Mouse (Mus musculus) urinary bladder, adult 2 months (tissue): ENCODE measurements around the gene Kif1b. TPM values are rescaled to one million over a fixed set of nuclear protein-coding genes. Genes with fewer than 3 reads are reported as not detected.

Experiments
- DNase-seq: peaks from one replicate; pipeline ENCODE4 v3.0.0; 2022; ENCODE audit warnings: low spot score
- polyA plus RNA-seq: library from polyadenylated mRNA; depleted of rRNA; stranded (reverse); fragments of >200 nt; gene quantifications from 2 replicates; pipeline ENCODE4 v1.2.3, GENCODE M21; 2012; rRNA removed

Gene Kif1b
- 39.7 and 42.1 TPM in 2 replicates for polyA plus RNA-seq

- peak; percentile 100 for DNase-seq
These were observed at the start of gene Kif1b for GRCm38 (mm10) chr4:149307596-149308490. Gene Kif1b (minus strand): TSS chr4:149307693.

GRCm38 (mm10) chr4:149354671-149355070 is 47.2 kb upstream of the Kif1b start:
- no peak for DNase-seq

DNA sequence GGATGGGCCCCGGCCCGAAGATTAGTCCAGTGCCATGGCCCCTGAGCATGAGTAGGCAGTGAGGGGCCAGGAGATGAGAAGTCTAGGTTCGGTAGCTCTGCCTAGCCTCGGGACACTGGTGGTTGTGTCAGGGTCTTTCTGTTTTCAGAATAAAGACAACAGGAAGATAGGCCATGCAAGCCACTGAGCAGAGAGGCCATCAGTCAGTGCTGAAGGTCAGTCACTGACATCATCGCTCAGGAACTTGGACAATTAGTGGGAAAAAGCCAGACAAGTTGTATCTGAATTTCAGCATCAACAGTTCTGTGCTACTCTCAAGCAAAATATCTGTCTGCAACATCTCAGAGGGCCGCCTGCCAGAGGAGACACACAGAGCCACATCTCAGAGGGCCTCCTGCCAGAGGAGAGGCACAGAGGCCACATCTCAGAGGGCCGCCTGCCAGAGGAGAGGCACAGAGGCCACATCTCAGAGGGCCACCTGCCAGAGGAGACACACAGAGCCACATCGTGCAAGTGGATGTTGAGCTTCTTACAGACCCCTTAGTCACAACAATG is 44.2 kb upstream of the Kif1b start:
- no peak for DNase-seq

DNA sequence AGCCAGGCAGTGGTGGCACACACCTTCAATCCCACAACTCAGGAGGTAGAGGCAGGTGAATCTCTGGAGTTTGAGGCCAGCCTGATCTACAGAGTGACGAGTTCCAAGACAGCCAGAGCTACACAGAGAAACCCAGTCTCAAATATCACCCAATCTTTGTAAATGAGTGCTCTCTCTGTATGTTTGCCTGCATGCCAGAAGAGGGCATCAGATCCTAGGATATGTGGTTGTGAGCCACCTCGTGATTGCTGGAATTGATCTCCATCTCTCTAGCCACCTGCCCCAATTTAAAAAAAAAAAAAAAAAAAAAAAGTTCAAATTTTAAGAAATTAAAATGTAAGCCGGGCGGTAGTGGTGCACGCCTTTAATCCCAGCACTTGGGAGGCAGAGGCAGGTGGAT is 41.5 kb upstream of the Kif1b start:
- DNase-seq = no peak

- no peak for DNase-seq
These were observed 38.4 kb upstream of the Kif1b start for GRCm38 (mm10) chr4:149345873-149346272.

GRCm38 (mm10) chr4:149344311-149344710 is 36.8 kb upstream of the Kif1b start:
- no peak for DNase-seq

GRCm38 (mm10) chr4:149340680-149341079 is 33.2 kb upstream of the Kif1b start:
- no peak for DNase-seq

- DNase-seq = no peak
These were observed 32.1 kb upstream of the Kif1b start for GRCm38 (mm10) chr4:149339426-149340214.

DNA sequence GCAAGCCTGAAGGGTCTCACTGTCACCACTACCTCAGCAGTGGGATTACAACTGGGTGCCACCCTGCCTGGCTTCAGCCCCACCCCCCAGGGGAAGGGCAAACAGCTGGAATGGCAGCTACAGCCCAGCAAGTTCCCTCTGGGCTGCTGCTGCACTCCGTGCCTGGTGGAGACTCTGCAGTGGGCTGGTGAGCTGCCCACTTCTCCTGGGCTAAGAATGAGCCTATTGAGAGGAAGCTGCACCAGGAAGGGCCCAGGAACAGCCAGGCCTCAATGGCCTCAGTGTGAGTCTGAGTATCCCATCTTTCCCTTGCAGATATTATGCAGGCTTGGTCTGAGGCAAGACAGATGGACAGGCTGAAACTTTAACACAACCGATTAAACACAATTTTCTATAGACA is 30.6 kb upstream of the Kif1b start:
- no peak for DNase-seq

DNA sequence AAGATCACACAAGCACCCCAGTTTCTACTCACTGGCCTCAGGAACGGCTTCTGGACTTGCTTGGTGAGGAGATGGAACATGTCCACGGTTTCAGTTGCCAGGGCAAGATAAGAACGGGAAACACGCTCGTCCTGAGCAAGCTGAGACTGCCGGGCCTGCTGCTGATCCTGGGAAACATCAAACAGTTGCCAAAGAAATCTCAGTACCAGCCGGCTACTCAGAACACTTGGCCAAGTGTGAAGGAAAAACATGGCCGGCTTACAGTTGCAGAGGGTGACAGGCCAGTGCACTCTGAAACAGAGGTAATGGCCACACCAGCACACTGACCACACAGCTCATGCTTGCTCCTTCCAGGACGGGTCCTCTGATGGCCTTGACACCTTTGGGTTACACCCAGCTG is 29.9 kb upstream of the Kif1b start:
- DNase-seq = no peak

DNA sequence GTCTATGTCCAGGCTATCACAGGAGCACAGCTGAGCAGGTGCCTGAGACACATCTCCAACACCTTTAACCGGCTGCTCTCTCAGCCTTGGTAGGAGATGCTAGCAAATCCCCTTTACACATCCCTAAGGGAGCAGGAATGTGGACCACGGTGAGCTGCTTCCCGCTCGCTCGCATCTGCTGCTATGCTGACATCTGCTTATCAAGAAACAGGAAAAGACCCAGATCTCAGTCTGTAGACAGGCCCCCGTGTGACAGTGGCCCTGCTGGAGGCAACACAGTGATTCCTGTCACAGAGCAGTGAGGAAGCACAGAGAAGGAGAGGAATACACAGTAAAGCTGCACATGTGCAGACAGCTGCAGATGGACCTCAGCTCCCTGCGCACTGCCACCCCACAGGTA is 28.8 kb upstream of the Kif1b start:
- DNase-seq = no peak

DNA sequence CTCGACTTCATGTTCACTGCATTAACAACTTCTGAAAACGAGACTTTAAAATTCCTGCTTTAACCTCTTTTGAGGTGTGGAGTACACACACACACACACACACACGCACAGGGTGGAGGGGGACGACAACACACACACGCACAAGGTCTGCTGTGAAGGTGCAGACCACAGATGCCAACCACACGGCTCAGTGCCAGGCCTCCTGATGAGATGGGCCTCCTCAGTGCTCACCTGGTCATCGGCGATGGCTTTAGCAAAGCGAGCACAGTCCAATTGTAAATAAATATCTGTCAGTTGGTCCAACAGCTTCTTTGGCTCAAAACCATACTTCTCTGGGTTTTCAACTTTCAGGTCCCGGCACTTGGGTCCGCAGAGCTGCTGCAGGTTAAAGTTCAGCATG is 27.4 kb upstream of the Kif1b start:
- DNase-seq = no peak

DNA sequence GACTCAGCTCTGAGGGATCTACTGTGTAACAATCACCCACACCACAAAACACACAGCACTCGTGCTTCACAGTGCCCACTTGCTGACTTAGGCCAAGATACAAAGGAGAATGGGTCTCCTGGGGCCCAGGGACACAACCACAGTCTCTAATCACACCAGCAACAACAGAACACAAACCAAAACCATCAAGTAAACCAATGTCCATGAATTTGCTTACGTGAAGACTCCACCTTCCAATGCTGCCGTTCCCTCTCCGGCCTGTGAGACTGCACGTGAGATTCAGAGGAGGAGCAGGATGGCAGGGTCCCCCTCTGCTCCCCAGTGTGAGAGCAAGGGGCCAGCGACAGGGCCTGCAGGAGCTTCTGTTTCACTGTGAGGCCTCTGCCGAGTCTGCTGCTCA is 25.2 kb upstream of the Kif1b start:
- DNase-seq = no peak

DNA sequence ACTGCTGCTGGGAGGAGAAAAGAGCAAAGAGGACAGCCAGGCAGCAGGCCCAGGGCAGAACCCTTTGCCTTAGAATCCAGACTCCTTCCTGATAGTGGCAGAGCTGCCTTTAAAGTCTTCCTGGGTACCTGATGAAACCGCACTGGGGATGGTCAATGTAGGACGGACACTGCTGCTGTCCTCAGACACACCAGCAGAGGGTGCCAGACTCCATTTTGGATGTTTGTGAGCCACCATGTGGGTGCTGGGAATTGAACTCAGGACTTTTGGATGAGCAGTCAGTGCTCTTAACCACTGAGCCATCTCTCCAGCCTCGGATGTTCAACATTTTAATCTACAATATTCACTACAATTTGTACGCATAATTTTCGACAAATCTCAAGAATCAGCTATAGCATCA is 23.0 kb upstream of the Kif1b start:
- no peak for DNase-seq

DNA sequence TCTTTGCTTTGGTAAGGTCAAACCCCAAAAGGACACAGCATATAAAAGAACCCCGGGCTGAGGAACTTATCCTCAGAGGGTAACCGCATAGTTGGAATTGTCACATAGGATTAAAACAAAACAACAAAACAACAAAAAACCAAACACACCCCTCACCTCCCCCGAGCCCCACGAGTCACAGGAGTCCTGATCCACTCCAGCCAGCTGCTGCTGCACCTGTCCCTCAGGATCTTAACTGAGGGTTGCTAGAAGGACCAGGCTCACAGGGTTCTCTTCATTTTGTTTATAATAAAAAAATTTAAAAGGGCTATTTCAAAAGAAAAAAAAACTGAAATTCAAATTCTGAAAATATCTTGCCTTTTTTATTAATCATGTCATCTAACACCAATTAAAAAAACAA is 21.2 kb upstream of the Kif1b start:
- DNase-seq = no peak

- no peak for DNase-seq
These were observed 19.8 kb upstream of the Kif1b start for GRCm38 (mm10) chr4:149327281-149327680.

GRCm38 (mm10) chr4:149325411-149326162 is 18.1 kb upstream of the Kif1b start:
- no peak for DNase-seq

GRCm38 (mm10) chr4:149323730-149324129 is 16.2 kb upstream of the Kif1b start:
- DNase-seq = no peak

DNA sequence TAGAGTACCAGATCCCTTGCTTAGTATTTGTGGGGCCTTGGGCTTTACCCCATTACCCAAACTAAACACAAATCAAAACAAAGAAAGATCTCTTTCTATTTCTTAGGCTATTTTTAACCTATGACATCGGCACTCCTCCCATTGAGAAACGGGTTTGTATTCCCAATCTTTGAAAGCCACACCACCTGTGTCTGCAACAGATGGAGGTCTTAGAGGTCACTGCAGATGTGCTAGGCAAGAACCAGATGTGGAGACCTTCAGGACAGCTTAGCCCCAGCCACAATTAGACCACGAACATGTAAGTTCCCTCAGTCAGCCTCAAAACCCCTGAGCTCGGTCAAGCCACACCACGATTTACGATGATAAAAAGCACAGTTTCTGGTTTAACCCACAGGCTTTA is 15.2 kb upstream of the Kif1b start:
- no peak for DNase-seq

- no peak for DNase-seq
These were observed 14.8 kb upstream of the Kif1b start for GRCm38 (mm10) chr4:149322286-149322685.

DNA sequence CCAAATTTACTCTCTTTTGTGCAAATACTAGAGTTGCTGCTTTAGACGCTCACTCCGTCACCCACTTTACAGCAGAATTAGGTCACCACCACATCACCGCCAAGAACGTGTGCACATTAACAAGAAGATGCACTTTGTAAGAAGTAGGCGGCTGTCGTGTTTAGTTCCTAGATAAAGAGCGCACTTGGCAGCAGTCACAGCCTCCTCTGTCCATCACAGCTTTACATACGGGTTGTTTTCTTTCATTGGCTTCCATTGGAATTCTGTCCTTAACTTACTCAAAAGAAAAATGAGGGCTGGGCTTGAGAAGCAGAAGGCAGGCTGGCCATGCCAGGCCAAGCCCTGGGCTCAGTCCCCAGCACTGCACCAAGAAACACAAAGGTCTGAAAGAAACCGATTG is 11.6 kb upstream of the Kif1b start:
- no peak for DNase-seq

GRCm38 (mm10) chr4:149317387-149317786 is 9.9 kb upstream of the Kif1b start:
- no peak for DNase-seq
